Mouse (Mus musculus) erythroblast, embryonic 14.5 days (primary cell): ENCODE results near the gene Homer1.

Experiments
- GATA1 ChIP-seq: IDR thresholded peaks from 2 replicates; pipeline ENCODE4 v1.6.1; 2012; ENCODE audit warnings: low read length, inconsistent platforms, mixed read lengths
- TAL1 ChIP-seq: IDR thresholded peaks from 3 replicates; pipeline ENCODE4 v1.6.1; 2012; ENCODE audit warnings: low read length, inconsistent platforms, mixed read lengths

GRCm38 (mm10) chr13:93378493-93378892, 79.1 kb downstream of the Homer1 start:
- no peak for TF ChIP-seq TAL1
- no peak for TF ChIP-seq GATA1
